Mouse (Mus musculus): ENCODE results near the gene Bet1. TPM values are rescaled to one million over a fixed set of nuclear protein-coding genes. Genes with fewer than 3 reads are reported as not detected.

Gene Bet1
- polyA plus RNA-seq (2015; fragmentation: Nextera tagmentation; extraction: Ambion mirVana), result 50.1 and 62.2 TPM in 2 replicates

DNA sequence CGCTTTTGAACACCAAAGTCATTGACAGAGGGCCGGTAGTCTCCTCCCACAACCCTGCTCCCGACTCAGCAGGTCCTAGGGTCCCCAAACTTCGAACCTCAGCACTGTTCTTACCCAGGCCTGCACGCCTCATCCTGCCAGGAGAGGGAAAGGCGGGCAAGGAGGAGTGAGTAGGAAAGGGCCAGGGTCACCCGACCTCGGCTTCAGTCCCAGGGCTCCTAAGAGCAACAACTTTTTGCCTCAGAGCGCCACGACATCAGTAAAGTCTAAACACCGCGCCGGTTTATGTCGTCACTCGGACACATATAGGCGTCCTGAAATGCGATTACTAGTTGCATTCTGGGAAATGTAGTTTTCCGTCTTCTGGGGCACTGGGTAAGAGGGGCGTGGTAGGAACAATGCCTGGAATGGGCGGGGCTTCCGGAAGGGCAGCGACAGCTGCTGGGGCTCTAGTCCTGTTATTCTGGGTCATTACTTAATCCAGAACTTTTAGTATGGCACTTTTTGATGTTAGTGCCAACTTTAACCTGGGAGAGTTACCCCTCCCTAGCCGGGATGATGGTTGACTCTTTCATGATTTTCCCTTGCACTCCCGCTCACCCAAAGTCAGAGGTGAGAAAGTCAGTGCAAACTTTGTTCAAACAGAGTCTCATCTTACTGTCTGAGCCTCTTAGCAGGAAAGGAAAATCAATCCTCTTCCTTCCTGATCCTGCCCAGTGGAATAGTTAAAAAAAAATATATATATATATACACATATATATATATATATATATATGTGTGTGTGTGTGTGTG is at the start of gene Bet1:
TSS of gene Bet1 (minus strand) at position 310 of the 792 bp plus-strand sequence.
- H3K9me3 ChIP-seq (ENCODE audit: low read length), result no peaks in the 10 kb centered on the region
- peak within 1 kb of the TSS; percentile 65 for H3K4me2 ChIP-seq (ENCODE audit: low read depth, low read length)
- no peak for TF ChIP-seq CTCF (IDR thresholded peaks at IDR 0.05; ENCODE audit: low read depth)
- peak; percentile 40 for TF ChIP-seq EP300 (IDR thresholded peaks at IDR 0.05; ENCODE audit: low read depth)
- peak within 1 kb of the TSS; percentile 79 for H3K9ac ChIP-seq (replicated peaks)
- peak within 1 kb of the TSS; percentile 96 for H3K27ac ChIP-seq (ENCODE audit: low read depth)
- 2% methylated on average over 24 of the region's 24 CpGs for WGBS (ENCODE audit: insufficient replicate concordance)
- DNase-seq (peak; percentile 90), ATAC-seq (peak; percentile 100)
- H3K36me3 ChIP-seq (replicated peaks; ENCODE audit: insufficient read depth, low read length), result no peaks in the 10 kb centered on the region
- no peaks in the 10 kb centered on the region for H3K27me3 ChIP-seq (ENCODE audit: insufficient read depth, low read length)
- peak within 1 kb of the TSS; percentile 83 for H3K4me3 ChIP-seq (ENCODE audit: low read depth, low read length)
- 0 out of 2 replicates have a peak, but pooled peaks cover 3% of the 10 kb centered on the region for H3K4me1 ChIP-seq (ENCODE audit: insufficient read depth)

DNA sequence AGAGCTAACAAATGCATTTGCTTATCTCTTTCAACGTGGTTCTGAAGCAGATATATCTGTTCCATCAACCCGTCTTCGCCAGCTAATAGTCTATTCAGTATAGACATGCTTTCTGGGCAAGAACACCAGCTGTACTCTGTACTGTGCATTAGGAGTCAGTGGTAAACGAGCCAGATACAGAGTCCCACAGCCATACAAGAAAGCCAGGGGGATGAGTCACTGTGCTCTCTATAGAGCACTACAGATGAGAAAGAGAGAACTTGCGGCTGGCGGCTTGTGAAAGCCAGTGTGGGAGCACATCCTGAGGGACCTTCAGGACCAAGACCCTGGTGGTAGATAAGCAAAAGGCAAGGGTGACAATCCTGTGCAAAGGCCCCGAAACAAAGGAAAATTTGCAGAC is 45.5 kb upstream of the Bet1 start:
- Histone ChIP-seq H3K9ac (replicated peaks) (no peak overlapping the region), H3K4me3 (ENCODE audit: low read depth, low read length) (no peak overlapping the region), H3K4me1 (ENCODE audit: insufficient read depth) (no peaks in the 10 kb centered on the region), H3K27me3 (ENCODE audit: insufficient read depth, low read length) (no peaks in the 10 kb centered on the region), H3K9me3 (ENCODE audit: low read length) (no peaks in the 10 kb centered on the region), H3K36me3 (replicated peaks; ENCODE audit: insufficient read depth, low read length) (no peaks in the 10 kb centered on the region), H3K27ac (ENCODE audit: low read depth) (no peak overlapping the region), H3K4me2 (ENCODE audit: low read depth, low read length) (no peak overlapping the region)
- ATAC-seq (no peak), DNase-seq (no peak)
- 45% methylated on average over 7 of the region's 7 CpGs for WGBS (ENCODE audit: insufficient replicate concordance)
- TF ChIP-seq EP300 (IDR thresholded peaks at IDR 0.05; ENCODE audit: low read depth) (no peak), CTCF (IDR thresholded peaks at IDR 0.05; ENCODE audit: low read depth) (no peak)

DNA sequence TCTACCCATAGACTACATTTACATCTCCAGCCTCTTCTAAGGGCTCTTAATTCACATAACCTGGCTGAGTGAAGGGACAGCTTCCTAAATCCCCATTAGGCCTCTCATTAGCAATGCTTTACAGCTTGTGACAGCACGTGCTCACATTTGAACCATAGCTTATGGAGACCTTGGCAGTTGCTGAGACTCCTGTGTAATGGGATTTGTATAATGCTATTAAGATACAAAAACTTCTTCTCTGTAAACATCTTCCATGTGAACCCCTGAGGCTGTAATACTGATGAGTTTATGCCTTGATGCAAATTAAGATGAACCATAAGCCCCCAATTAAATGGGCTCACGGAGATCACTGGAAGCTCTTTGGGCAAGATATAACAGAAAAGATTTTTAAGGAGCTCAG is 44.4 kb upstream of the Bet1 start:
- ATAC-seq (no peak), DNase-seq (no peak)
- H3K9ac ChIP-seq (replicated peaks), result no peak overlapping the region
- H3K27me3 ChIP-seq (ENCODE audit: insufficient read depth, low read length), result no peaks in the 10 kb centered on the region
- no peak overlapping the region for H3K27ac ChIP-seq (ENCODE audit: low read depth)
- H3K4me1 ChIP-seq (ENCODE audit: insufficient read depth), result no peaks in the 10 kb centered on the region
- no peaks in the 10 kb centered on the region for H3K36me3 ChIP-seq (replicated peaks; ENCODE audit: insufficient read depth, low read length)
- WGBS (ENCODE audit: insufficient replicate concordance), result 58% methylated on average over 2 of the region's 2 CpGs
- no peaks in the 10 kb centered on the region for H3K9me3 ChIP-seq (ENCODE audit: low read length)
- H3K4me2 ChIP-seq (ENCODE audit: low read depth, low read length), result no peak overlapping the region
- TF ChIP-seq EP300 (IDR thresholded peaks at IDR 0.05; ENCODE audit: low read depth), result no peak
- TF ChIP-seq CTCF (IDR thresholded peaks at IDR 0.05; ENCODE audit: low read depth), result no peak
- no peak overlapping the region for H3K4me3 ChIP-seq (ENCODE audit: low read depth, low read length)

DNA sequence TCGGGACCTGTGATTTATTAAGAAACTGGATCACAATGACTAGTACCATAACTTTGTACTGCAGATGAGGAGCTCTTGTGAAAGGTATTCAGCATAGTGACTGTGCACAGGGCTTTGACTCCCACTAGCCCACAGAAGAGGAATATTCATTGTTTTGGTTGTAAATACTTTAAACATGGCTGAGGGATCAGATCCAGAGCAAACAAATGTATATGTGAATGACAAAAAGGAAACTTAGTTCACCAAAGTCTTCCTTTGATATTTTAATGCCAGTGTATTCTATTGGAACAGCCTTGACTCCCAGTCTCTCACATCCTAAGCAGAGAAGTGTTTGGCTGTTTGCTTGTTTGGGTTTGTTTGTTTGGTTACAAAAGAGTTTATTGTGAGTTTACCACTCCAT is 31.8 kb upstream of the Bet1 start:
- no peak overlapping the region for H3K9ac ChIP-seq (replicated peaks)
- no peak overlapping the region for H3K4me2 ChIP-seq (ENCODE audit: low read depth, low read length)
- no peak overlapping the region for H3K27ac ChIP-seq (ENCODE audit: low read depth)
- ATAC-seq, result no peak
- no peaks in the 10 kb centered on the region for H3K27me3 ChIP-seq (ENCODE audit: insufficient read depth, low read length)
- H3K4me3 ChIP-seq (ENCODE audit: low read depth, low read length), result no peak overlapping the region
- no peaks in the 10 kb centered on the region for H3K9me3 ChIP-seq (ENCODE audit: low read length)
- no peak for DNase-seq
- 57% methylated on average over 1 of the region's 1 CpGs for WGBS (ENCODE audit: insufficient replicate concordance)
- H3K36me3 ChIP-seq (replicated peaks; ENCODE audit: insufficient read depth, low read length), result no peaks in the 10 kb centered on the region
- TF ChIP-seq EP300 (IDR thresholded peaks at IDR 0.05; ENCODE audit: low read depth), result no peak
- TF ChIP-seq CTCF (IDR thresholded peaks at IDR 0.05; ENCODE audit: low read depth), result no peak
- no peaks in the 10 kb centered on the region for H3K4me1 ChIP-seq (ENCODE audit: insufficient read depth)

GRCm38 (mm10) chr6:4090423-4090822 is 3.7 kb upstream of the Bet1 start:
- Histone ChIP-seq H3K27ac (ENCODE audit: low read depth) (no peak overlapping the region), H3K4me2 (ENCODE audit: low read depth, low read length) (no peak overlapping the region), H3K9me3 (ENCODE audit: low read length) (no peaks in the 10 kb centered on the region), H3K9ac (replicated peaks) (no peak overlapping the region), H3K4me3 (ENCODE audit: low read depth, low read length) (no peak overlapping the region), H3K36me3 (replicated peaks; ENCODE audit: insufficient read depth, low read length) (no peaks in the 10 kb centered on the region), H3K4me1 (ENCODE audit: insufficient read depth) (no peaks in the 10 kb centered on the region), H3K27me3 (ENCODE audit: insufficient read depth, low read length) (no peaks in the 10 kb centered on the region)
- no peak for DNase-seq
- WGBS (ENCODE audit: insufficient replicate concordance), result 81% methylated on average over 2 of the region's 2 CpGs
- no peak for TF ChIP-seq EP300 (IDR thresholded peaks at IDR 0.05; ENCODE audit: low read depth)
- TF ChIP-seq CTCF (IDR thresholded peaks at IDR 0.05; ENCODE audit: low read depth), result no peak
- no peak for ATAC-seq

DNA sequence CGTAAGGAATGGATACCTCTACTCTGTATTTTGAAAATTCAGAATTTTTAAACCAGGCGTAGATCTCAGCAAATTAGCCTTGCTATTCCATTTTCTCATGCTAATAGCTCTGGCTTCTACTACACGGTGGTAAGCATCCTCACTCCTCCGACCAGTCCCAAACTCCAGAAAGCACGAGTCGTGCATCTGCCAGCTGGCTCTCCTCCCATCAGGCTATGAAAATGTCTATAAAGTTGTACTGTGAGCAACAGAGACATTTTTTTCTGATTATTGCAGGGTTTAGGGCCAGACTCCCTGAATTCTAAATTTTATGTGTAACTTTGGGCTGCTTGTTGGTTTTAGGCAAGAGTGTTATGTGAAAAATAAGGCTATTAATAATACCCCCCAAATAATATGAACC is 14.5 kb downstream of the Bet1 start:
- Histone ChIP-seq H3K4me3 (ENCODE audit: low read depth, low read length) (no peak overlapping the region), H3K4me2 (ENCODE audit: low read depth, low read length) (no peak overlapping the region), H3K9me3 (ENCODE audit: low read length) (no peaks in the 10 kb centered on the region), H3K9ac (replicated peaks) (no peak overlapping the region), H3K27me3 (ENCODE audit: insufficient read depth, low read length) (no peaks in the 10 kb centered on the region), H3K27ac (ENCODE audit: low read depth) (no peak overlapping the region), H3K36me3 (replicated peaks; ENCODE audit: insufficient read depth, low read length) (no peaks in the 10 kb centered on the region), H3K4me1 (ENCODE audit: insufficient read depth) (no peaks in the 10 kb centered on the region)
- TF ChIP-seq CTCF (IDR thresholded peaks at IDR 0.05; ENCODE audit: low read depth), result no peak
- no peak for TF ChIP-seq EP300 (IDR thresholded peaks at IDR 0.05; ENCODE audit: low read depth)
- 78% methylated on average over 6 of the region's 6 CpGs for WGBS (ENCODE audit: insufficient replicate concordance)
- DNase-seq, result no peak
- no peak for ATAC-seq

Measured in liver, postnatal 0 days (tissue).